Mouse (Mus musculus): ENCODE data around the gene Gstt2.

- TF ChIP-seq CHD2 (IDR thresholded peaks at IDR 0.05; ENCODE audit: low read depth, low read length), result no peak; the same call in 1 of the 2 replicates
- no peak for TF ChIP-seq ZC3H11A (IDR thresholded peaks at IDR 0.05; ENCODE audit: borderline replicate concordance, low read depth, low read length)
Observed at GRCm38 (mm10) chr10:75872915-75873542, 35.8 kb upstream of the Gstt2 start.

Data from ES-E14 (cell line).